Mouse (Mus musculus) NIH3T3 (cell line): ENCODE measurements around the gene Rdh9.

Source experiments
- DNase-seq: peaks from one replicate; pipeline ENCODE4 v3.0.0-alpha.2; 2012; ENCODE audit warnings: low read depth

The Rdh9 gene

GRCm38 (mm10) chr10:127776011-127776410 is at the start of gene Rdh9:
Rdh9 (plus strand) TSS chr10:127776386.
- DNase-seq = no peak

DNA sequence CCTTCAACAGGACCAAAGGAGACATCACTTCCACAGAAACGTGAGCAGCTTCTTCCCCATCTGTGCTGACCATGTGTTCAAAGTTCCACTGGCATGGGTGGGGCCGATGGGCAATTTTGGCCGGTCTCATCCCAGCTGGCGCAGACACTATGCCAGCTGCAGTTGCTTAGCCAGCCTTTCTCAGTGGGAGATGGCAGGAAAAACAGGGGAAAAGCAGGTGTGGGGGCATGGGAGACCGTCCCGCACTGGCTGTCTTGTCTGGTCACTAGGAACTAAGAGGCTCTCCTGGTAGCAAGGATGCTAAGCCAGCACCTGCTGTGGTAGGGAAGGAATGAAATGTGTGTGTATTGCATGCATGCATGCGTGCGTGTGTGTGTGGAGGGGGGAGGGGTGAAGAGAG is 47.7 kb upstream of the Rdh9 start:
- DNase-seq = no peak

DNA sequence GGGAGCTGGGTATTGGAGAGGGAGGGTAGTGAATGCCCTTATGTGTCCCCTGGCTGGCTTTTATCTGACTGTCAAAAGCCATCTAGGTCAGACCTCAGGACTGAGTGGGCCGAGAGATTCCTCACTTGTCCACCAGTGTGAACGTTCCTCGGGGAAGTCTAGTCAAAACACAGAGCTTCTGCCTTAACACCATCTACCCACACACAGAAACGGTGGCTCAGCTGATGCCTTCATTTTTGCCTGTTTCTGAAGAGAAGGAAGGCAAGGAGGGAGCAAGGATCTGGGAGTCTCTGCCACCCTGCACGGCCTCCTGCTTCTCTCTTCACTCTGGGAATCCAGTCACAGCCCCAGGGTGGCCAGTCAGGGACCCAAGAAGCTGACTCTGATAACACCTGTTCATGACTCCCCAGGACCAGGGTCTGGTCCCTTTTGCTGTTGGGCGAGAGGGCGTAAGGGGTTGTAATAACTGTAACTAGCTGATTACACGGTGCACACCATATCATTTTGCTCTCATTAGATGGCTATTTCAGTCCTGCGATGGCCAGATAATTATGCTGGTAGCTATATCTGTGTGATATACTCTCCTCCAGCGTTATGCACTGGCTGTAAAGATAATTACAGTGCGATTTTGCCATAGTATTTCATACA is 45.8 kb upstream of the Rdh9 start:
- DNase-seq = no peak

GRCm38 (mm10) chr10:127730933-127731310 is 45.3 kb upstream of the Rdh9 start:
- no peak for DNase-seq

DNA sequence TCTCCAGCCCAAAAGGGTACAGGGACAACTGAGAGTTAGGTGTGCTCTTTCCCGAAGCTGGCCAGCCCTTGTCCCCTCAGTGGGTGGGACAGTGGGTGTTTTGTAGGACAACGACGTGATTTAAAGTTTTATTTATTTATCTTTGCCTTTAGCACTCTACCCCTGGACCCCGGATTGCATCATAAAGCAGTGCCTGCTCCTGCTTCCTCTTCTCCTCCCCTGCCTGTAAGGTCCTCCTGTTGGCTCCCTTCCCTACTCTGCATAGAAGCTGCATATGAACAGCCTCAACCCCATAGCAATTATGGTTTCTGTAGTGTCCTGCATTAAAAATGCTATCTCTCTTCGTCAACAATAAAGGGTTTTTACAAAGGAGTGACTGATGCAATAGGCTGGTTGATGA is 44.8 kb upstream of the Rdh9 start:
- peak; percentile 19 for DNase-seq

GRCm38 (mm10) chr10:127734434-127734833 is 41.8 kb upstream of the Rdh9 start:
- DNase-seq = peak; percentile 41

GRCm38 (mm10) chr10:127736266-127736665 is 39.9 kb upstream of the Rdh9 start:
- no peak for DNase-seq

- no peak for DNase-seq
Measured at GRCm38 (mm10) chr10:127736916-127737315, 39.3 kb upstream of the Rdh9 start.

GRCm38 (mm10) chr10:127737552-127737951 is 38.6 kb upstream of the Rdh9 start:
- no peak for DNase-seq

GRCm38 (mm10) chr10:127738151-127738882 is 37.9 kb upstream of the Rdh9 start:
- DNase-seq = peak; percentile 58

GRCm38 (mm10) chr10:127739083-127739660 is 37.0 kb upstream of the Rdh9 start, which contains the start of gene Zbtb39:
Zbtb39 (plus strand) TSS chr10:127739538.
- DNase-seq = peak; percentile 92

DNA sequence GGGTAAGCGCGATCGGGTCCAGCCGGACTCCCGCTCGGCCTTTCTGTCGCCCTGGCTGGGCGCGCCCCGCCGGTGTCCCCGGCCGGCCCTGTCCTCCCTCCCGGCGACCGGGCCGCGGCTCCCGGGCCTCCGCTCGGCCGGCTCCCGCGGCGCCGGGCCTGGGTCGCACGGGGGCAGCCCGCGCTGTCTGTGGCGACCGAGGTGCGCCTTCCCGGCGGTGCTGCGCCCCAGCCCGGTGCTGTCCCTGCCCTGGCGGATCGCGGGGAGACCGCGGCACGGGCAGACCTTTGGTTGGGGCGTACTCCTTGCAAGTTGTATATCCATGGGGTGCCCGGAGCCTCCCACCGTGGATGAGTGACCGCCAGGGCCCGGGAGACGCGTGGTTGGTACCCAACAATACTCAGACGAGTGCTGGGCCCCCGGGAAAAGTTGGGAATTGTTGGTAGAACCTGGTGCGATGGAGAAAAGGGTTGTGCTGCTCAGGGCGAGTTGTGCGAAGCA is 36.5 kb upstream of the Rdh9 start:
- peak; percentile 51 for DNase-seq

DNA sequence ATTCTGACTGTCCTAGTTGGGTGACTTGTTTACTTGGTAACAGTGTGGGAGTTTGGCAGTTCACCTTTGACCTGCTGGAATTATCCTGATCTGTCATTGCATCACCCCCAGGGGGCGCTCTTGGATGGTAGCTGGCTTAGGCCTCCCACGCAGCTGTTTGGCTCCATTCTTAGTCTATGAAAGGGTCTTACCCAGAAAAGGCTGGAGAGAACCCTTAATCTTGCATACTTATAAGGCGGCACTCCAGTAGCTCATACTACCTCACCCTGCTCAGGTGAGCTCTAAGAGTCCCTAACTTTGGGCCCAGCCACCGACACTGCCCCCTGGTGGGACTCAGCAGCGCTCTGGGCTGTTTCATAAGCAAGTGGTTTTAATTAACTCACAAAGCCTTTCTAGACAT is 31.5 kb upstream of the Rdh9 start:
- DNase-seq = peak; percentile 56

GRCm38 (mm10) chr10:127745886-127746285 is 30.3 kb upstream of the Rdh9 start:
- DNase-seq = no peak

DNA sequence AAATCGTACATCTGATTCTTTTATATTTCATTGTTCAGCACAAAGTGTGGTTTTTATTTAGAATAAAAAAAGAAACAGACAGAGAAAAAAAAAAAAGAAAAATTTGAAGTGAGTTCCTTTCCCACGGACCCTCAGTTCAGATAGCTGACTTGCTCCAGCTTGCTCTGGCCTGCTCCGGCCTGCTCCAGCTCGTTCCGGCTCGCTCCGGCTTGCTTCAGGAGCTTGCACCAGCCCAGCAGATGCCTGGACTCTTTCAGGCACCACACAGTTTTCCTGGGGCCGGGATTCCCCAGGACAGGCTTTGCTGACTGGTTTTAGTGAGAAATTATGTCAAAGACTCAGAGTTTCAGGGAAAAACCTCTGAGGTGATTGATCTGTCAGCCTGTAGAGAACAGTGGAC is 28.9 kb upstream of the Rdh9 start:
- DNase-seq = no peak

DNA sequence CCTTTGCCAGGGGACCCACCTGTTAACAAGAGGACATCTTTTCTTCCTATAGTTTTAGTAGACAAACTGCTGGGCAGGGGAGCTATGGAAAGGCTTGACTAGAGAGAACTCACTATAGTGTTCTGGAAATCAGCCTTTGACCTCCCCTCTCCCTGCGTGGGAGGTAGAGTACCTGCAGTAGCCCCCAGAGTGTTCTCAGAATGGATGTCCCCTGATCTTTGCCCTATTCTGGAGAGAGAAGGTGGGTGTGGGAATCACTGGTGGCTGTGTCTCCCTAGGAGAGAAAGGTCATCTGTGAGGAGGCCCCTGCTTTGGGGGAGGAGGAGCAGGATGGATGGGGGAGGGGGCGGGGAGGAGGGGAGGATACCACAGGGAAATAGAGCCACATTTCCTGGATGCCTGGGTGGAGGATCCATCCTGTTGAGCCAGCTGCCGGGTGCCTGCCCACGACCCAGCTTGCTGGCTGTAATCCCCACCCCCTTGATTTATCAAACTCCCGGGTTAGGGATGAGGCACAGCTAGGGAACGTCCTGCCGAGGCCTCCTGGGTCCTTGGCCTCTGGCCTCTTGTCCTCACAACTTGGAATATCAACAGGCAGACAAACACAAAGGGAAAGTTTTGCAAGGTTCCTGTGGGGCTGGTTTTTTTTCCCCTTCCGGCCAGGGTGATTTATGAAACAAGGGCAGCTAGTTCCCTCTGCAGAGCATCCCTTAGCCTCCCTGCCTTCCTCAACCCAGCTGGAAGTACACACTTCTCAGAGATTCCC is 27.2 kb upstream of the Rdh9 start:
- no peak for DNase-seq

DNA sequence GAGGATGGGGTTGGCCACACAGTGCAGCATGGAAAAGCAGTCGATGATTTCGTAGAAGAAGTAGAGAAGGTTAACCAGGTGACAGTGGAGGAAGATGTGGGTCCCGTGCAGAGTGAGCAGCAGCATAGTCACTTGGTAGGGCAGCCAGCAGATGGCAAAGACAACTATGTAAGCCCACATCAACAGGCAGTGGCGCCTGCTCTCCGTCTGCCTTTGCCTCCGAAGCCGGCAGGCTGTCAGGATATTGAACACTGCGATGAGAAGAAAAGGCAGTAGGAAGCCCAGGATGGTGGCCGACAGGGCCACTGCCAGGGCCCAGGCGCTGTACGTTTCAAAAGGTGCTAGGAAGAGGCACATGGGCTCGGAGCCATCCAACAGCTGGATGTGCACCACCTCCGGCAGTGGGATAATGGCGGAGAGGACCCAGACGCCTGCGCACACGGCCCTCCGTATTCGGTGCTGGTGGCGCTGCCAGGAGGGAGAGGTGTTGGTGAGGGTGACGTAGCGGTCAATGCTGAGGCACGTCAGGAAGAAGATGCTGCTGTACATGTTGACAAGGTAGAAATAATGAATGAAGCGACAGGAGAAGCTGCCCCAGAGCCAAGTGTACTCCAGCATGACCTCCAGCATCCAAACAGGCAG is 25.9 kb upstream of the Rdh9 start:
- DNase-seq = no peak

DNA sequence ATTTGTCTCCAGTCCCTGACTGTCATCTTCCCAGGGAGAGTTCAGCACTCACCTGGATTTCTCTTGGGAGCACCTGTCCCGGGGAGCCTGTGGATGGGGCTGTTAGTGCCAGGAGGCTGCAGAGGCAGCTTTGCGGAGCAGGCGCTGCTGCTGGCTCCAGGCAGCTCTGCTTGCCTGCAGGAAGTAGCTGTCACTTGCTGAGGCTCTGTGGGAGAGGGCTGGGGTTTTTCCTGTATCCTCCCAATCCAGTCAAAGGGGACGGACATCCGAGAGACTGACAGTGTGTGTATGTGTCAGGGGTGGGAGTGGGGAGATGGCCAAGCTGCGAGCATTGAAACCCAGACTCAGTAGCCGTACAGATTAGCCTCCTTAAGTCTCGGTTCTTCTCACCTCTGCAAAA is 24.6 kb upstream of the Rdh9 start, which contains the start of gene Gpr182:
TSS of gene Gpr182 (minus strand) at position 185 of the 400 bp plus-strand sequence.
- DNase-seq = no peak

DNA sequence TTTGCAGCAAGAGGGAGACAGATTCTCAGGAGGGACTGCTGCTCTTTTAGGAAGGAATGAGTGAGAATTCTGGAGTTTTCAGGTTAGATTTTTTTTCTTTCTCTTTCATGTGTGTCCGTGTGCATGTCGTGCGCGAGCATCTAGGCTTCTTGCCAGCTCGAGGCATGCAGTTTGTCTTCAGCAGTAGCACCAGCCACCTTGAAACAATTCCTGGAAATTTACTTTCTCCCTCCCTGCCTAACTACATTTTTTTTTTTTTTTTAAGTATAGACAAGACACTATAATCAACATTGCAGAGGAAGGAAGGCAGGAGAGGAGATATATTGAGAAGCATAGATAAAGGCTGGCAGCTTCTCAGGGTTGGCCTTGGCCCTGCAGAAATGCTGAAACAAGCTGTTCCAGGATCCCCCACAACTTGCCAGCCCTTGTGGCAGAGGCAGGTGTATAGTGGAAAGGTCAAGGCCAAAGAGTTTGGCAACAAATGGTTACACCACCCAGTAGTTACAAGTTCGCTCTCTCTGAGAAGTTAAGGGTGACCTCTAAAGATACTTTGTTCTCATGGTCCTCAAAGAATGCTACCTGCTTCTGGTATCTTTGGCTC is 21.5 kb upstream of the Rdh9 start:
- no peak for DNase-seq

DNA sequence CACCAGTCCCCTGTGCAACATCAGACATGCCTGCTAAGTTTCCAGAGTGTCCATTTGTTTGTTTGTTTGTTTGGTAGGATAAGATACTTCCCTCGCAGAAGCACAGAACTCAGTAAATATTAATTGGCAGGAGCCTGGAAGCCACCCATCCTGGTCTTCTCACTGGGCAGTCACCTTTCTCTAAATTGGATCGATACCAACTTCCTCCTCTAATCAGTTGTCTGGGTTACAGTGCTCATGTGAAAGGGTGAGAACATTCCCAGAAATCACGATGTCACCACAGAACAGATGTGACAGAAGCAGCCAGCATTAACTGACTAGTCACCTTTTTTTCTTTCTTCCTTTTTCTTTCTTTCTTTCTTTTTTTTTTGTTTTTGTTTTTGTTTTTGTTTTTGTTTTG is 20.9 kb upstream of the Rdh9 start:
- DNase-seq = no peak

DNA sequence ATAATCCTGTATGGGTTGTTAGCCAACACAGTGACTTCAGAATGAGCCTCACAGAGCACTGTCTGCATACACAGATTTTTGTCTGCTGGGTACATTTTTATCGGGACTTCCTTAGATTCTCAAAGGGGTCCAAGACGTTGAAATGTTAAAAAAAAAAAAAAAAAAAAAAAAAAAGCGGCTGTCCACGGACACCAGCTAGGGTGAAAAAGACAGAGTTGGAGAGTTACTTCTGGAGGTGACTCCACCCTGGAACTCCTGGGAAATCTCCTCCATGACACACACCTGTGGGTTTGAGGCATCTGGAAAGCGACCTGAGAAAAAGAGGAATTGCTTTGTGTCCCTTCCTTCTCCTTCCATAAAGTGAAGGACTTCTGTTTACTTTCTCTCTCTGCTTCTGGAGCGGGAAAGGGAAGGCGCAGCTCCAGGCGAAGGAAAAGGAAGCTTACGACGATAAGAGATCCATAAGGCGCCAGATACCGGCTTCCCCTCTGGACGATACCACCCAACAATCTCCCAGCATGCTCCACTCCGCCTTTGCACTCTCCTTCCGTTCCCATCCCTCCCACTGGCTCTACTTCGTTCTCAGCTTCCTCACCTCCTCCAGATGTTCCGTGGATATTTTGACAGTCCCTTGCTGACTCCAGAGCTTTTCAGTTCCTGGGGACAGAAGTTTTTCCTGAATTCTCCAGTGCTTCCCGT is 20.3 kb upstream of the Rdh9 start:
- DNase-seq = no peak
